Mouse (Mus musculus): ENCODE measurements around the gene Cacna1i. TPM values are rescaled to one million over a fixed set of nuclear protein-coding genes. Genes with fewer than 3 reads are reported as not detected.

Cacna1i gene
- polyA plus RNA-seq, 1 experiment, result 0.30 TPM

DNA sequence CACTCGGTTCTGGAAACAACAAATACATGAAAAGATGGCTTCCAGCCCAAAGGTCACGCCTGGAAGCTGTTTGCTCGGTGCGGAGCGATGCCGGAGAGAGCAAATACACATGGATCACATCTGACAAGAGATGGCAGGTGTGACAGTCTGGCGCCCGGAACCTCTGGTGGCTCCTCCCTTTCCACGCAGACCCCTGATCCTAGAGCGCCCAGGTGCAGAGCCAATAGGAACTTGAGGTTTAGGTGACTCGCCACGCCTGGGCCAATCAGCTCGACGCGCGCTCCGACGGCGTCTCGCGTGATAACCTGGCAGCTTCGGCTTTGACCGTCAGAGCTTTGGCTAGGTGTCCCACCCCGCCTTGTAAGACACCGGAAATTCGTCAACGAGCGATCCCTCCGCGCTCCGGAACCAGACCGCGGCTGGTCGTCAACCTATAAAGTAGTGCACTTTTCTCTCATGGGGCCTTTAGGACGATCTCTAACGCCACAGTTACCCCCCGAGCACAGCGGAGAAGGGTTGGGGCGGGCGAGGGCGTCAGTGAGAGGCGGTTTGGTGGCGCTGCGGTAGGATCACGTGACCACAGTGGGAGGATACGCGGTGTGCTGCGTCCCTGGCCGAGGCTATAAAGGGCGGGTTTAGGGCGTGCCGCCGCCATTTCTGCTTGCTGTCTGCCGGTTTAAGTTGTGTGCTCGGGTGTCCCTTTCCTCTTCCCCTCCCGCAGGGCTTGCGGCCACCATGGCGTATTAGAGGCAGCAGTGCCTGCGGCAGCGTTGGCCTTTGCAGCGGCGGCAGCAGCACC, 32.0 kb upstream of the Cacna1i start, which contains the start of gene Atf4:
Atf4 (plus strand) TSS at position 338 of the 799 bp plus-strand sequence.
- Histone ChIP-seq H3K27me3 (ENCODE audit: control insufficient read depth, insufficient read depth, low read length) (no peaks in the 10 kb centered on the region), H3K4me3 (ENCODE audit: control insufficient read depth, insufficient read depth, low read length) (peak within 1 kb of the TSS; percentile 88), H3K36me3 (ENCODE audit: control insufficient read depth, insufficient read depth, low read length) (peaks cover 27% of the 10 kb centered on the region), H3K4me1 (replicated peaks; ENCODE audit: control insufficient read depth, insufficient read depth, low read length) (peaks cover 17% of the 10 kb centered on the region), H3K27ac (ENCODE audit: control insufficient read depth, insufficient read depth, low read length) (peak within 1 kb of the TSS; percentile 83)
- TF ChIP-seq CTCF (IDR thresholded peaks at IDR 0.05; ENCODE audit: borderline replicate concordance, control insufficient read depth, extremely low read depth, insufficient read depth, low read length, poor library complexity) (0 out of 2 replicates have a peak, but pooled peaks have one; percentile 34), POLR2A (IDR thresholded peaks at IDR 0.05; ENCODE audit: control insufficient read depth, extremely low read depth, insufficient read depth, low read length, poor library complexity) (peak; percentile 97)
- DNase-seq, result peak; percentile 95
- WGBS, result under 1% methylated on average over 62 of the region's 62 CpGs

DNA sequence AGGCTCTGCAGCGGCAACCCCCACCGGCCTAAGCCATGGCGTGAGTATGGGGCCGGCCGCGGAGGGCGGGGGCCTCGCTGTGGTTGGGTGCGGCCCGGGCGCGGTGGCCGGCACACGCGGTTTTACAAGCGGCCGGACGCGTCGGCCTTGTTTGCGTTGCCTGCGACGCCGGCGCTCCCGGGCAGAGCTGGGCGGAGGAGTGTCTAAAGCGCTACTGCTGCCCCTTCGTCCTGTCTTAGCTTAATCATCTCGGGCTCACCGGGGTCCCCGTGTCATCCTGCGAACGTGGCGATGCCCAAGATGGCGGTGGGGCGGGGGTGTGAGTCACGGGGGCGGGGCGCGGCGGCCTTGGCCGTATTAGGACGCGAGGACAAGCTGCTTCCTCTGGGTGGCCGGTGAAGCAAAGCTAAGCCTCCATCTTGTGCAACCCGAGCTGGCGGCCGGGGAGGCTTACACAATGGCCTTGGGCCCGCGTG, 31.4 kb upstream of the Cacna1i start:
- Histone ChIP-seq H3K27ac (ENCODE audit: control insufficient read depth, insufficient read depth, low read length) (peak overlapping the region; percentile 45), H3K4me1 (replicated peaks; ENCODE audit: control insufficient read depth, insufficient read depth, low read length) (peaks cover 17% of the 10 kb centered on the region), H3K36me3 (ENCODE audit: control insufficient read depth, insufficient read depth, low read length) (peaks cover 23% of the 10 kb centered on the region), H3K27me3 (ENCODE audit: control insufficient read depth, insufficient read depth, low read length) (no peaks in the 10 kb centered on the region), H3K4me3 (ENCODE audit: control insufficient read depth, insufficient read depth, low read length) (peak overlapping the region; percentile 88)
- under 1% methylated on average over 51 of the region's 51 CpGs for WGBS
- TF ChIP-seq CTCF (IDR thresholded peaks at IDR 0.05; ENCODE audit: borderline replicate concordance, control insufficient read depth, extremely low read depth, insufficient read depth, low read length, poor library complexity) (no peak), POLR2A (IDR thresholded peaks at IDR 0.05; ENCODE audit: control insufficient read depth, extremely low read depth, insufficient read depth, low read length, poor library complexity) (no peak)
- peak; percentile 48 for DNase-seq

DNA sequence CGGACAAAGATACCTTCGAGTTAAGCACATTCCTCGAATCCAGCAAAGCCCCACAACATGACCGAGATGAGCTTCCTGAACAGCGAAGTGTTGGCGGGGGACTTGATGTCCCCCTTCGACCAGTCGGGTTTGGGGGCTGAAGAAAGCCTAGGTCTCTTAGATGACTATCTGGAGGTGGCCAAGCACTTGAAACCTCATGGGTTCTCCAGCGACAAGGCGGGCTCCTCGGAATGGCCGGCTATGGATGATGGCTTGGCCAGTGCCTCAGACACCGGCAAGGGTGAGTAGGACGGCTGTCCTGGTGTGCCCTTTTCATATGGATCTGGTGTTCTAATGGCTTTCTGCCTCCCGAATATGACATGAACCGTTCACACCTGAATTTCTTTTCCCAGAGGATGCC, 30.8 kb upstream of the Cacna1i start:
- 17% methylated on average over 16 of the region's 16 CpGs for WGBS
- Histone ChIP-seq H3K4me1 (replicated peaks; ENCODE audit: control insufficient read depth, insufficient read depth, low read length) (peaks cover 17% of the 10 kb centered on the region), H3K27ac (ENCODE audit: control insufficient read depth, insufficient read depth, low read length) (no peak overlapping the region), H3K4me3 (ENCODE audit: control insufficient read depth, insufficient read depth, low read length) (peak overlapping the region; percentile 88), H3K36me3 (ENCODE audit: control insufficient read depth, insufficient read depth, low read length) (peaks cover 17% of the 10 kb centered on the region), H3K27me3 (ENCODE audit: control insufficient read depth, insufficient read depth, low read length) (no peaks in the 10 kb centered on the region)
- DNase-seq, result no peak
- TF ChIP-seq CTCF (IDR thresholded peaks at IDR 0.05; ENCODE audit: borderline replicate concordance, control insufficient read depth, extremely low read depth, insufficient read depth, low read length, poor library complexity) (no peak), POLR2A (IDR thresholded peaks at IDR 0.05; ENCODE audit: control insufficient read depth, extremely low read depth, insufficient read depth, low read length, poor library complexity) (no peak)

DNA sequence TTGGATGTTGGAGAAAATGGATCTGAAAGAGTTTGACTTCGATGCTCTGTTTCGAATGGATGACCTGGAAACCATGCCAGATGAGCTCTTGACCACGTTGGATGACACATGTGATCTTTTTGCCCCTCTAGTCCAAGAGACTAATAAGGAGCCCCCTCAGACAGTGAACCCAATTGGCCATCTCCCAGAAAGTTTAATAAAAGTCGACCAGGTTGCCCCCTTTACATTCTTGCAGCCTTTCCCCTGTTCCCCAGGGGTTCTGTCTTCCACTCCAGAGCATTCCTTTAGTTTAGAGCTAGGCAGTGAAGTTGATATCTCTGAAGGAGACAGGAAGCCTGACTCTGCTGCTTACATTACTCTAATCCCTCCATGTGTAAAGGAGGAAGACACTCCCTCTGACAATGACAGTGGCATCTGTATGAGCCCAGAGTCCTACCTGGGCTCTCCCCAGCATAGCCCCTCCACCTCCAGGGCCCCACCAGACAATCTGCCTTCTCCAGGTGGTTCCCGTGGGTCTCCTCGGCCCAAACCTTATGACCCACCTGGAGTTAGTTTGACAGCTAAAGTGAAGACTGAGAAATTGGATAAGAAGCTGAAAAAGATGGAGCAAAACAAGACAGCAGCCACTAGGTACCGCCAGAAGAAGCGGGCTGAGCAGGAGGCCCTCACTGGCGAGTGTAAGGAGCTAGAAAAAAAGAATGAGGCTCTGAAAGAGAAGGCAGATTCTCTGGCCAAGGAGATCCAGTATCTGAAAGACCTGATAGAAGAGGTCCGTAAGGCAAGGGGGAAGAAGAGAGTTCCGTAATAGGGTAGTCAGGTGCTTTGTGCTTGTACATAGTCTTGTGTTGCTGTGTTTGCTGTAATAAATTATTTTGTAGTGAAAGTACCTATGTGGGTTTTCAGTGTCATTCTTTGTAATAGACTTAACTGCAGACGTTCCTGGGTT, 30.1 kb upstream of the Cacna1i start:
- TF ChIP-seq POLR2A (IDR thresholded peaks at IDR 0.05; ENCODE audit: control insufficient read depth, extremely low read depth, insufficient read depth, low read length, poor library complexity), result no peak
- TF ChIP-seq CTCF (IDR thresholded peaks at IDR 0.05; ENCODE audit: borderline replicate concordance, control insufficient read depth, extremely low read depth, insufficient read depth, low read length, poor library complexity), result no peak
- H3K4me1 ChIP-seq (replicated peaks; ENCODE audit: control insufficient read depth, insufficient read depth, low read length), result peaks cover 17% of the 10 kb centered on the region
- no peaks in the 10 kb centered on the region for H3K27me3 ChIP-seq (ENCODE audit: control insufficient read depth, insufficient read depth, low read length)
- DNase-seq, result no peak
- WGBS, result 77% methylated on average over 12 of the region's 12 CpGs
- peaks cover 17% of the 10 kb centered on the region for H3K36me3 ChIP-seq (ENCODE audit: control insufficient read depth, insufficient read depth, low read length)
- peak overlapping the region; percentile 88 for H3K4me3 ChIP-seq (ENCODE audit: control insufficient read depth, insufficient read depth, low read length)
- H3K27ac ChIP-seq (ENCODE audit: control insufficient read depth, insufficient read depth, low read length), result no peak overlapping the region; the same call in 1 of the 2 replicates

DNA sequence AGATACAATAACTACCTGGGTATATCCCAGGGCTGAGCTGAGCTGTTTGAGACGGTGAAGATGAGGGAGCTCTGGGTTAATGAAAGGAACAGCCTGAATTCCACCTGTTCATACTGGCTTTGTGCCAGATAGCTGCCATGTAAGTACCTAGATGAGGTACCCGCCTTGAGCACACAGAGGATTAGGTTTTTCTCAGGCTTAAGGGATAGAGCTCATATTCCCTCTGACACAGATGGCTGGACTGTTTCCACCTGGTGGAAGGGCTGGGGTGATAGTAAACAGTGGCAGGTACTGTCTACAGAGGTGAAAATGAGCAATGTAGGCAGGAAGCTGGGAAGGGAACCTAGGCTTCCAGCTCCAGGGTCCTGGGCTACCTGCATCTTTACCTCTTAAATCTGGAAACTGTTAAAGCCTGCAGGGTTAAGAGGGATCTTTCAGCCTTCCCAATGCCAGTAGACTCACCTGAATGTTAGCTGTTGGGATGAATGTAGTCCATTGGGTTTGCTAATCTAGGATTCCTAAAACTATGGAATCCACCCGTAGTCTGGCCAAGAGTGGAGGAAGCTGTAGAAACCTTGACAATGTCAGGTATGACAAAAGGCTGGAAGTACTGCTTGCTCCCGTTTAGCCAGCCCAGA, 29.3 kb upstream of the Cacna1i start:
- Histone ChIP-seq H3K27ac (ENCODE audit: control insufficient read depth, insufficient read depth, low read length) (no peak overlapping the region), H3K36me3 (ENCODE audit: control insufficient read depth, insufficient read depth, low read length) (peaks cover 17% of the 10 kb centered on the region), H3K27me3 (ENCODE audit: control insufficient read depth, insufficient read depth, low read length) (no peaks in the 10 kb centered on the region), H3K4me1 (replicated peaks; ENCODE audit: control insufficient read depth, insufficient read depth, low read length) (peaks cover 17% of the 10 kb centered on the region), H3K4me3 (ENCODE audit: control insufficient read depth, insufficient read depth, low read length) (no peak overlapping the region)
- WGBS, result 65% methylated on average over 4 of the region's 4 CpGs
- DNase-seq, result no peak
- TF ChIP-seq POLR2A (IDR thresholded peaks at IDR 0.05; ENCODE audit: control insufficient read depth, extremely low read depth, insufficient read depth, low read length, poor library complexity), result no peak
- TF ChIP-seq CTCF (IDR thresholded peaks at IDR 0.05; ENCODE audit: borderline replicate concordance, control insufficient read depth, extremely low read depth, insufficient read depth, low read length, poor library complexity), result no peak
